Mouse (Mus musculus) layer of hippocampus, postnatal 25 days (tissue): ENCODE data around the gene Chml. TPM values are rescaled to one million over a fixed set of nuclear protein-coding genes. Genes with fewer than 3 reads are reported as not detected.

Experiments used
- DNase-seq, 2 experiments: peaks; one replicate each; pipeline ENCODE4 v3.0.0; 2022; ENCODE audit warnings: mixed read lengths in 2 of 2, low spot score in 1 of 2; ENCODE audit errors: extremely low spot score in 1 of 2
- total RNA-seq, 2 experiments: library from RNA; stranded (reverse); gene quantifications; 2 replicates each; pipeline ENCODE4 v1.2.3; 2021

The Chml gene
- total RNA-seq = 1 to 10 TPM; 4.1 to 4.3 TPM

DNA sequence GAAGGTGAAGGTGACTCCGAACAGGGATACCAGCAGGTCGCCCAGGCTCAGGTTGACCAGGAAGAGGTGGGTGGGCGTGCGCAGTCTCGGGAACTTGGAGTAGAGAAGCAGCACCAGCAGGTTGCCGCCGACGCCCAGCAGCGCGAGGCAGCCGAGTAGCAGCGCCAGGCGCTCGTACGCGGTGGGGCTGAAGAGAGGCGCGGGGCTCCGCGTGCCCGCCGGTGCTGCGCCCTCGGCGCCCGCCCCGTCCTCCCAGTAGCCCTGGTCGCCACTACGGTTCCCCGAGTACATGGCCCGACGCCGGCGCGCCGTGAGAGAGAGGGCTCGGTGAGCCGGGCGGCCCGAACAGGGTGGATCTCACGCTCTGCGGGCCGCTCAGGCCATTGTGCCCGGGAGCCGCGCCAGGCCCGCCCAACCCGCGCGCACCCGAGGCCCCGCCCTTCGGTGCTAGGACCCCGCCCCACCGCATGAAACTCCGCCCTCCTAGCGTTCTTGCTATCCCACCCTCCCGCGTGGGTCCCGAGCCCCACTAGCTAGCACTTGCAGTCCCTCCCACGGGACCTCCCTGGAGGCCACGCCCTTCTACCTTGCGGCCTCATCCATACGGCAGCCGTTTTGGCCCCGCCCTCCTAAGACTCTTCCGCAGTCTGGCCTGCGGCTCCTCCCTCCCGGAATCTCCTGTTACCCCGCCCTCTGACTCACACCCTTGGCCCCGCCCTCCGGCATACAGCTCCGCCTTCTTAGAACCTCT is at the start of gene Chml, which contains the start of gene Opn3:
Gene Chml, minus strand, starts transcription at position 656 of the 751 bp plus-strand sequence.
Gene Opn3, minus strand, starts transcription at position 531 of the 751 bp plus-strand sequence.
- DNase-seq = peak; percentile 83 to 89

DNA sequence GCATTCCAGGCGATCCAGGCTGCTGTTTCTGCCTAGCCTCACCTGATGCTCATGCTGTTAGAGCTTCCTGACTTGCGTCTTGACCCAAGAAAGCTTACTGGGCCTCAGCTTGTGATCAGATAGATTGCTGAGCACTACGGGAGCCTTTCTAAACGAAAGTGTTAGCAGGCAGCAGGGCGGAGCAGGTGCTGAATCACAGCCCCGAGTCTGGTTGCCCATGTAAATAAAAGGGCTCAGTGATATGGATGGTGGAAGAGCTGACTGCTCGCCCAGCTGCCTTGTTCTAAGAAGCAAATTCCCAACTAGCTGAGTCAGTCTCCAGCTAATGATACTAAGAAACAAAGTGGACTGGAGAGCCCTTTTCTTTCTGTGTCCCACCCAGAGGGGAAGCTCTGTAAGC is 33.1 kb upstream of the Chml start:
- no peak for DNase-seq

DNA sequence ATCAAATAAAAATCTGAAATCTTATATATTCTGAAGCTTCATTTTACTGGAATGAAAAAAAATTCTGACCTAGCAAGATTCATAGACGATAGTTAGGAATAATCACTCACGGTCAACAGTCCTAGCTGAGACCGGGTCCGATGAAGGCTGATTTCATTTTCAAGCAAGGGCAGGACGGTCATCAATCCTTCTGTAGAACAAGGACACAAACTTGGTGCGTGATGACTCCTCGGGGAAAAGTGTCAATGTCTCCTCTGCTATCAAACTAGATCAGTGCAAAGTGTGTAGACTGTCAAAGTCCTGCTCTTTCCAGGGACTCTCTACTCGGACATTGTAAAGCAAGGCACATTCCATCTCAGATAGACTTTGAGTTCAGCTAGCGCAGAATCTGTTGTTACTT is 24.1 kb upstream of the Chml start:
- no peak for DNase-seq

DNA sequence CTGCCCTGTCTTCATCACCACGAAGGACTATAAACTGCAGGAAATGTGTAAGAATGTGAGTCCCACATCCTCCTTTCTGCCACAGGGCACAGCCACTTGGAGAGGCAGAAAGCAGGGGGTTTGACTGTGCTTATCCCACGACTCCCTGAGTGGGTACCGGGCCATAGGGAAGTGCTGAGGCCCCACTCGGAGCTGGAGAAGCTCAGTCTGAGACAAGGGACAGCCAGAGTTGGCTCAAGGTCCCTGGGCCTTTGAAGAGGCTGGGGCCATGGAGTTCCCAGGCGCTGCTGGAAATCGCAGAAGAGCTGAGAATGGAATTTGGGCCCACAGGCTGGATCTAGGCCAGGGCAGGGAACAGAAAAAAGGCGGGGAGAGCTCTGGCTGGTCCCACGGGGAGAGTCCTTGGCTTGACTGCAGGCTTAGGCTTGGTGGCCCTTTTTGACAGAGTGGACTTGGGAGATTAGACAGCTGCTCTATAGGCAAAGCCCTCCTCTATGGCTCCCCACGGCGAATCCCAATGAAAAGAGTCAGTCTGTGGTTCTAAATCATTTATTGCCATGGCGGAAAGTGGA is 19.7 kb upstream of the Chml start:
- DNase-seq = no peak

DNA sequence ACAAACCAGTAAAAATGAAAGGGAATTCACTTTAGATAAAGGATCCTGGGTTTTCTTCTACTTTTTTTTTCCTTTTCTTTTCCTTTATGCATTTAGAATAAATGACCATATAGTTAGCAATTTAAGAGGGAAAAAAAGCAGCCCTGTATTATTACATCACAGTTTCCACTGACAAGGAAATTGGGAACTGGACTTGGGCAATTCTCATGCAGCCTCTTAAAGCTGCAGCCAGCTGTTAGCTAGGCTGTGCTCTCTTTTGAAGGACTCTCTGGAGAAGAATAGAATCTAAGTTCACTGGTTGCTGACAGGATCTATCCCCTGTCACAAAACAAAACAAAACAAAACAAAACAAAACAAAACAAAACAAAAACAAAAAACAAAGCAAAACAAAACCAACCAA is 15.3 kb upstream of the Chml start:
- DNase-seq = no peak

DNA sequence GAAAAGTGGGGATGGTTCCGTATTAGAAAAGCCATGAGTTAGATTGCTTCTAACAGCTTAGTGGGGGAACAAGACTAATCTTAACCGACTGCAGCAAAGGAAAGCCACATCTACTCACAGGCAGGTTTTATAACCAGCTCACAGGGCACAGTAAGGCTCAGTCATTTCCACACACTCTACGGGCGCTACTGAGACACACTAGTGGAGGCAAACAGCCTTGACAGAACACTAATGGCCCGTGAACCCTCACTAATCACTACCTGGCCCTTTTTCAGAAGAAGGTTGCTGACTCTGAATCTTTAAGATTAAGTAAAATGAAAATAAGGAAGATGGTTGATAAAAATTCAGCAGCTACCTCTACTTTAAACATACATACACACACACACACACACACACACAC is 14.9 kb upstream of the Chml start:
- DNase-seq = no peak

DNA sequence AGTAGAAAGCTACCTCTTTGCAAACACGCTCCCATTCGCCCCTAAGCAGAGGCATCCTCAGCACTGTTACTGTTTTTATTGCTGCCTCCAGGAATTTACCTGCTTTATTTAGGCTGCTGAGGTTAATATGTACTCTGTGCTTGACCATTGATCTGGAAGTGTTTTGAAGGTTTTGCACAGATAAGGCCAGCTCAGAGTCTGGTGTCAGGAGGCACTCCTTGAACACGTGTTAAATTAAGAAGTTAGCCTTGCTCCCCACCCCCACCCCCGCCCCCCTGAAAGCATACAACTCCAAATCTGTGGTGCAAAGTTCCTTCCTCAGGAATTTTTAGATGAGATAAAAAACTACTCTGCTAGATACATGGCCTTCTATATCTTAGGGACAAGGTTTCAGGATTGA is 8.4 kb upstream of the Chml start:
- DNase-seq = no peak

DNA sequence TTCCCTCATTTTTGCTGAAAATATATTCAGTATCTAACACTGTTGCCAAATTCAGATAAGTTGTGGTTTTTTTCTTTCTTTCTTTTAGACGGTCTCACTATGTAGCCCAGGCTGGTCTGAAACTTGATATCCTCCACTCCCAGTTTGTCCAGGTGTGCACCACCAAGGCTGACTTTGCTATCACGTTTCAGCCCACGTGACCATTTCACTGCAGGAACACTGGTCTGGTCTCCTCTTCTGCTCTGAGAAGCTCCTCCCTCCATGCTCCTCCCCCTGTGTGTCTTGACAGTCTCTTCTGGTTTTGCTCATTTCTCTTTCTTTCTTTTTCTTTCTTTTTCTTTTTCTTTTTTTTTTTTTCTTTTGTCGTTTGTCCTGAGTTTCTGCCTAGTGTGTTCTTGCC is 7.1 kb upstream of the Chml start:
- no peak for DNase-seq

DNA sequence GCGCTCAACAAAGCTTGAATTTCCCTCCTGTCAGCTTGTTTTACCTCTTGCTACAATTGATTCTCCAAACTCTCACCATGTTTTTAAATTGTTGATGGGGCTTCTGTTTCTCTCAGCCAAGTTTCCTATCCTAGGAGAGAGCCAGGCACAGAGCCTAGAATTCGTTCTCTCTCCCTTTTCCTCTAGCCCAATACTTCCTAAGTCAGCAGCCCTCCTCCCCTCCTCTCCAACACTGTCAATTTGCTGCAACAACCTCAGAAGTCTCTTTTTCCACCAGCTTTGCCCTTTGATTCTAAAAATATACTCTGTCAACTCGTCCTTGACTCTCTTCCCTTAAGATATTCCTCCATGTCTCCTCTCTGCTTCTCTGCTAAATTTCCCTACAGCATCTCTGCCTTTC is 6.7 kb upstream of the Chml start:
- DNase-seq = no peak

DNA sequence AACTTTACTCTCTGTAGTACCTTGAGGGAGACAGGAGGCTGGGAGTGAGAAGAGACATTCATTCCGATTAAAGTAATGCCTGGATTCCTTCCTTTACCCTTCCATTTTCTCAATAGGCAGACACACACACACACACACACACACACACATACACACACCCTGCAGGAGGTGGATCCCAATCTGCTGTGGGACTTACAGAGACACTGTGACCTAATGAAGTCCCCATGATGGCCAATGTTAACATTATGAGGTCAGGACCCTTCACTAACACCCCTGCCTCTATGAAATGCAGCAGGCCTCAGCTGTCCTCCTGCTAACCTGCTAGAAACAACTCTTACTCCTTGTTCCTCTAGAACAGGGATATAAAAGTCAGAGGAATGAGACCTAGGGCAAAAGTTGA is 5.6 kb upstream of the Chml start, which contains the start of gene Wdr64:
Gene Wdr64, plus strand, starts transcription at position 301 of the 400 bp plus-strand sequence.
- DNase-seq = no peak

DNA sequence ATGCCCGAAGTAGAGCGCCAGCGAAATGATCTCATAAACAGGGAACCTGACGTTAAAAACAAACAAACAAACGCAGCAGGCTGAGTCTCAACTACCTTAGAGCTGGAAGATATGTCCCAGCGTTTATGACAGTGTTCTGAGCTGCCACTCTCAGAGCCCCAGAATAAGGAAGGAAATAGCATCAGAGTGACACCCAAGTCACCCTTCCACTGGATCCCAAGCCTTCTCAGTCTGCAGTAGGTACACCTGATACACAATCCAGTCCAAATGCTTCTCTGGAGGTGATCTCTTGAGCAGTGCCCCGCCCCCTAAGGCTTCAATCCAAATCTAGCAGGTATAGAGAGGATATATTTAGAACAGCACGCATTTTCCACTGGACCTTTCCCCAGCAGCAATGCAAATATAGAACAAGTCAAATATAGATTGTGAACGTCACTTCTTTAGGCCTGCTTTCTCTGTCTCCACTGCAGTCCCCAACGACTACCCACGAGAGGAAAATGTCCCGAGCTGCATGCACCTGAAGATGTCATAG is 794 bp upstream of the Chml start:
- DNase-seq = no peak

DNA sequence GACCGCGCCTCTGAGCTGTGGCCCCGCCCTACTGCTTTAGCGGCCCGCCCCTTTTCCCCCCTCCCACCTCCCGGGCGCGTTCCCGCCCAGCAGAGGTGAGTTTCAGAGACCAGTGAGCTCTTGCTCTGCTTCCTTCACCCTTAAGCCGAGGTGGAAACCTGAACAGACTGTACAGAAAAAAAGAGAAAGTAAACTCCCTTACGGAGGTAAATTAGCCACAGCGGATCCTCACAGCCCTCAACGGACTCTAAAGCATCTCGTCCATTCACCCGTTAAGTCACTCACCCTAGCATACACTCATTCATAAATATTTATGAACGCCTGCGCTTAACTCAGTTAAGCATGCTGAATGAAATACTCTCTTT is 278 bp upstream of the Chml start:
- DNase-seq = no peak

DNA sequence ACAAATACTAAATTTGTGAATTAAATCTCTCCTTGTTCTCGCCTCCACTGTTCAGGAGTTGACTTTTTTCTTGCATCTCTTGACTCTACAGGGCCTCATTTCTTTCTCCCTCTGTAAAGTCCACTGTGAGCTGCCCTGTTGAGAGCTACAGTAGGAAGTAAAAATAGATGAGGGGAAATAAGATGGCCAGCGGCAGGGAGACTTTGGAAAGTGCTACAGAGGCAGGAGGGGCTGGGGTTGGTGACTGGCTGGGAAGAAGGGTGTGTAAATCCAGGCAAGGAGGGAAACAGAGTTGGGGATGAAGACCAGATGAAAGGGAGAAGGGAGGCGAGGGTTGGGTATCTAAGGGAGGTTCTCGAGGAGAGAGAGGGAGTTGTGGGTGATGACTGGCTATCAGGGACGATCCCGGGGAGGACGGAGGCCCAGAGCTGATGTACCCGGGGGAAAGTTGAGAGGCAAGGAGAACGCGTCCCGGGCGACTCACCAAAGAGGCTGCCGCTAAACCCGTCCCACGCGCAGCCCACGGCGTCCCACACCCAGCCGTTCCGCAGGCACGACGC is 935 bp downstream of the Chml start:
- DNase-seq = peak in 1 of 2 experiments; percentile 7

DNA sequence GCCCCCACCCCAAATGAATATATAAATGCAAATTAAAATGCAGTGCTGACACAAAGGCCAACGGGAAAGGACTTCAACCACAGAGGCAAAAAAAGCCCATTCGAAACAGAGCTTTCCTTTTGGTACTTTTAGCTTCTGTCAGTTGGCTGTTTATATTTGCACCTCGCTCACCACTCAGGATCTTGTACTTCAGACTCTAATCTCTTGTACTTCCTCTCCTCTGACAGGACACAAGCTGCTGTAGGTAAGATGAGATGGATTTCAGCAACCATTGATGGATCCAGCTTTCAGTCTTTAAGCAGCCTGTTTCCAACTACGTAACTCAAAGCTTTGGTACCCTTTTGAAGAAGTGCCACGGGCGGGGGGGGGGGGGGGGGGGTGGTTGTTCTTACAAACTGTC is 11.7 kb downstream of the Chml start:
- DNase-seq = no peak

DNA sequence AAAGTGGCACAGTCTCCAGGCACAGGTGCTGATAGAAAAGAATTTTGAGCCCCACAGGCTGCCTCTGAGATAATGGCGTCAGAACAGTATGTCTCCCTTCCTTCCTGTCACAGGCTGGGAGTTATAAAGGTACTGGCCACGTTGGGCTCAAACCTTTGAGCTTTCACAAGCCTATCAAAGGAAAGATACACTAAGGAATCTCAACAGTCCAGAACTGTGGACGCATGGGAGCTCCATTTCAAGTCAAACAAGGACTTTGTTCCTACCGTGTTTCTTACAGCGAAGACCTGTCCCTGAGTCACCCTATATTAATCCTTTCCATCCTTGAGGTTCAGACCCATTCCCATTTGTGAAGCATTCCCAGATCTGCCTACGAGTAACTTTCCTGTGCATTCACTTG is 15.2 kb downstream of the Chml start:
- DNase-seq = no peak

DNA sequence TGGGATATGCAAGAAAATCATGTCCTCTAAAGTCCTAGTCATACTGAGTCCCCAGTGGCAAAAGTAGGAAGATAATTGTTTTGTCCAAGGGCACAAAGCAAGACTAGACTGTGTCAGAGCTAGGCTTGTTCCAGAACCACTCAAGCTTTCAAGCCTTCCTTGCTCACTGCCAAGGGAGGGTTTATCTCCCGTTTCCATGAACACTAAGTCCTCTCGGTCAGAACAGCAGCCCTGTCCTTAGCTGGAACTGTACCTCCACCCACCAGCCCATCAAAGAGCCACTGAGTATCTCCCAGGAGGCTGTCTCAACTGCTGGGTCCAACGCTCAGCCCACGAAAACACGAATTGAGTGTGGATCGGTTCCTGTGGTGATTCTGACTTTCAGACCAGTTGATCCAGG is 17.6 kb downstream of the Chml start:
- no peak for DNase-seq

DNA sequence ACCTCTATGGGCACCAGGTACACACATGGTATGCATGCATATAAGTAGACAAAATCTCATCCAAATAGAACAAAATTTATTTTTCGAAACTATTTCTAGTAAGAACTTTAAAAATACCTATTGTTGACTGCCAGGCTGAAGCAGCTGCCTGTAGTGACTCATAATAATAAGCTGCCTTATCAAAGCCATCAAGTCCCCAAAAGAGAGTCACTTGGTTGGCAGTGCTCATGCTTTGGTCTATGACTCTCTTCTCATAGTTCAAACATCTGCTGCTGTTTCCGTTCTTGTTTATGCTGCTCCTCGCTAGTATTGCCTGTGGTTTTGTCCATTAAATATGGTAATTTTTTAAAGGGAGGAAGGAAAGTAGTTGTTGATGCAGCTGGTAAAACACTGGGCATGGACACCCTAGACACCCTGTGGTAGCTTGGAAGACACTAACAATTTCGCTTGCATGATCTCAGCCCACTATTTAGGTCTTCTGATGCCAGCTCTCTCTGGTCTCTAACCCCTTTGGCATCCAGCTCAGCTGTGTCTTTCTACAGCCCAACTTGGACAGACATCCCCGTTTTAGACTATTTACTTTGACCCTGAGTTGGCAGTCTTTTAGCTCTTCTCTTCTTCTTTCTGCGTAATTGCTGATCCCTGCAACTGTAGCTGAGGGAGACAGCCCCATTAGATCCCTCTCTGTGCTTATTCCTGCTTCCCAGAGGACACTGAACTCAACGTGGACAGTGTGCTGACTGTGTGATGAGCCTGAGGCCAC is 19.0 kb downstream of the Chml start:
- DNase-seq = no peak

DNA sequence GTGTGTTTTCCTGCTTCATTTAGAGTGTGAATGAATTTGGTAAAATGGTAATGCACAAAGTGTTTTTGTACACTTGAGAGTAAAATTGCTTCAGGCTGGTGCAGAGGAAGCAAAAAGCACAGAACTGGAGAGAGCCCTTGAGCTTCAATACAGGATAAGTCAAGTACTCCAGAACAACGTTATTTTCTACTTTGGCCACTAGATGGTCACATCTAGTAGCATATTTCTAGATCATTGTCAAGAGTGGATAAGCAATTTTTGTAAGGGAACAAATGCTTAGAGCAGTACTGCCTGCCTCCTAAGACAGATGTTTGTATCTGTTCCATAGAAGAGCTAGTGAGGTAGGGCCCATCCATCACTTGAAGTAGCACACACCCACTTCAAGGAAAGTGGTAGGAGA is 21.1 kb downstream of the Chml start:
- DNase-seq = no peak

DNA sequence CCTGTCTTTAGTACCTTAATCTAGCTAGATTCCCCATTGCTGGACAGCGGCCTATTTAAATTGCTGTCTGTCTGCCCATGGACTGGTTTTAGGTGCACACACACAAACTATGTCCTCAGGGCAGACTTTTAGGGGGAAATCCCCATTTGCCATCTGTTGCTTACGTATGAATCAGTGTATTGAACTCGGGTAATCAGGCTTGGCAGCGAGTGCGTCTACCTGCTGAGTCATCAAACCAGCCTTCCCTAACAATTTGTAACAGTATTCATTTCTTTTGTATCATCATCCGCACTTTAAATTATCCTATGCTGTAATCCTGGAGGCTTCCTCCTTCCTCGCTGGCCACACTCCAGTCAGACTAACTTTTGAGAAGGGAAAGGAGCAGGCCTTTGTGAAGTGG is 22.7 kb downstream of the Chml start:
- DNase-seq = no peak

DNA sequence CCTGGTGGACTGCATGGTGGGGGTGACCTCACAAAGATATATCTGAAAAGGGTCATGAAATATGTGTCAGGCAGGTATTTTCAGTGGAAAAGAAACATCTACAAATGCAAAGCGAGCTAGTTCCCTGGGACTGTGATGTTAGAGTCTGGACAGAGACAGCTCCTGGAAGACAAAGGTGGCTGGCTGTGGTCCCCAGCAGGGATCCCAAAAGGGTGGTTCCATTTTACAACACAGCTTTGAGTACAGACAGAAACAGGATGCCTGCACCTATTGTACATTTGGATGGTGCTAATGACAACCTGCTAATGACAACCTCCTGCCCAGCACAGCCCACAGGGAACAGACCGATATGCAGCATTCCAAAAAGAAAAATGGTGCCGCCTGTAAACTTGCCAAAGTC is 23.2 kb downstream of the Chml start:
- no peak for DNase-seq
